Mouse (Mus musculus): ENCODE results near the gene Guk1.

Gene Guk1

DNA sequence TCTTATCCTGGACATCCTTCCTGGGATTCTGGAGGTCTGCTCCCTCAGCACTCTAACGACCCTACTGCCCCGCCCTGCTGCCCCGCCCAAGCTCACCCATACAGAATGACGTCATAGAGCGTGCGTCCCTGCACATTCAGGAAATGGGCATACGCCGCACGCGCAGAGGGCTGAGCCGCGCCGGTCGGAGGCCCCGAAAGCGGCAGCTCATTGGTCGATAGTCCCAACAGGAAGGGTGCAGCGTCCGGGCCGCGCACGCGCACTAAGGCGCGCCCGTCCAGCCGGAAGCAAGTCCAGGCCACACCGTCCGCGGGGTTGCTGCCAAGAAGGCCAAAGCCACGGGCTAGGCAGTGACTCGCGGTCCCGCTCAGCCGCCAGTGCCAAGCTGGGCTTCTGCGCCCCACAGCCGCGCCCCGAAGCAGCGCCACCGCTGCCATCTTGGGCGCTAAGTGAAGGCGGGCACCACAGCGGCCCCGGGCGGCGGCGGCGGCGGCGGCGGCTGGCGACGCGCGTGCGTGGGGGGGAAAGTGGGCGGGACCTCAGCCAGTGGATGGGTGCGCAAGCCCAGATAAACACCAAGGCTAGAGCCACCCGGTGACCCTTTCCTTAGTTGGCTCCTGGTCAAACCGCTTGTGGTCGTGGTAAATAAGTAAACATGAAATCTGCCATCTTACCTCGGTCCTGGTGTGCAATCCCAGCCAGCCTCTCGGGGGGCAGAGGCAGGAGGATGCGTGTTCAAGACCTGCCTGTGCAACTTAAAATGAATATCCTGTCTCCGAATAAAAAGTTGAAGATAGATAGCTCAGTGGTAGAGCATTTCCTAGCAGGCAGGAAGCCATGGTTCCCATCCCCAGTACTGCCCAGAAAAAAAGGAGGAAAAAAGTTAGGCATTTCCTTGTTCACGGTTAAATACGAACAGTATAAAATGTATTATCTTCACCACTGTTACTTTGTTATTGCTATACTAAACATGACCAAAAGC, 28.5 kb downstream of the Guk1 start, which contains the start of gene Iba57:
Gene Iba57, minus strand, starts transcription at position 485 of the 982 bp plus-strand sequence.
- DNase-seq (ENCODE audit: low spot score), result peak; percentile 100

DNA sequence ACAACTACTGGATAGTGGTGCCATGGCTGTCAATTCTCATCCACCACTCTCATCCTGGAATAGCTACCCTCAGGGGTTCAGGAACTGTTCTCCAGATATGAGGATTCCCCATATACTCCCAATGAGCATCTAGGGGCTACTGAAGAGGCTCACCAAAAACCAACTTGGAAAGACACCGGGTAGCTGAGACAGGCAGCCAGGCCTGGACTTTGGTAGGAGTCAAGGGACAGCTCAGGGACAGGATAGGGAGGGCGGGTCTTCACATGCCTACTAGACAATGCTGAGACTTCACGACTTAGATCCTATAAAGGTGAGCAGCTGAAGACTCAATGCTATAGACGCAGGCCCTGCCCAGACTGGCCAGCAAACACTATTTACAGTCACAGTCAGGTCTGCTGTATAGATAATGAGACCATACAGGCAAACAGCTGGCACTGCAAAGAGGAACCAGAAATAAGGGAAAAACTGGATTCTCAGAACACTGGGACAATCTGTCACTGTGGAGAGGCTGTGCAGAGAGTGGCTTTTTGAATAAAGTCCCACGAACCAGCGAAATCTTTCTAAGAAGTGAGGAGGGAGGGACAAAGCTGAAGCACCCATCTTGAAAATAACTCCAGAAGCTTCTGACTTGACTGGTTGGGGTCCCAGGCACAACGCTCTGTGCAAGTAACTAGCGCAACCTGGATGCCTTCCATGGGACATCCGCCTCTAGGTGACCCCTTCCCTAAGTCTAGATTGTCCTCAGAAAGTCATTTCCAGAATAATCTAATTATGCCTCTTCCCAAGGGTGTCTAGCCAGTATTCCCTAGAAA, 29.4 kb downstream of the Guk1 start:
- no peak for DNase-seq (ENCODE audit: low spot score)

DNA sequence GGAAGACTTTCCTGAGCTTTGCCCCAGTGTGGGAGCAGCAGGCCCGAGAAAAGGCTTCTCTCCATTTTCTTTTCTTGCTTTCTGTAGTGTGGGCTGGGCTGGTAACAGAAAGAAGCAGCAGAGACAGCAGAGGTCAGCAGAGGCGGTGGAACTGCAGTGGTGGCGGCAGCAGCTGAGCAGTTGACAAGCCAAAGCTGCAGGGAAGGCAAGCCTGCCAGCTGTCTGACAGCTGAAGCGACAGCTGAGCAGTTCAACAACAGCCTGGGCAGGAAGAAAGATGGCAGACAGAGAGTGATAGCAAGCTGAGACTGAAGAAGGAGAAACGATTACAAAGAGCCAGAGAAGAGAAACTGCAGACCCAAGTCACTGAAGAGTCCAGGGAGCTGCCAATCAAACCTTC, 30.6 kb downstream of the Guk1 start:
- no peak for DNase-seq (ENCODE audit: low spot score)

DNA sequence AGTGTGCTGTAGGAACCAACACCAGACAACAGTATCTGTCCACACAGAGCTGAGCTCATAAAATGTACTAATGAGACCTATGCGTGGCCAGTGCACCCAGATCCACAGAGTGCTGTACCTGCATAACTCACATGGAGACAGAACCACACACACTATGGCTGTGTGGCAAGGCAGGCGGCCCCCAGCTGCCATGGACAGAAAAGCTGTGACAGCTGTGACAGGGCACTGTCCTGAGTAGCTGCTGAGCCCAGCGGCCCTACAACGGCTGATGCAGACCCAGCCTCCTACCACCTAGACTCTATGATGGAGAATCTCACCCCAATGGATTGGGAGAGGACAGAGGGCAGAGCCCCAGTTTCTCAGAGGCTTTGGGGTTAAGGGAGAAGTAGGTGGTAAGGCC, 32.5 kb downstream of the Guk1 start:
- DNase-seq (ENCODE audit: low spot score), result no peak

DNA sequence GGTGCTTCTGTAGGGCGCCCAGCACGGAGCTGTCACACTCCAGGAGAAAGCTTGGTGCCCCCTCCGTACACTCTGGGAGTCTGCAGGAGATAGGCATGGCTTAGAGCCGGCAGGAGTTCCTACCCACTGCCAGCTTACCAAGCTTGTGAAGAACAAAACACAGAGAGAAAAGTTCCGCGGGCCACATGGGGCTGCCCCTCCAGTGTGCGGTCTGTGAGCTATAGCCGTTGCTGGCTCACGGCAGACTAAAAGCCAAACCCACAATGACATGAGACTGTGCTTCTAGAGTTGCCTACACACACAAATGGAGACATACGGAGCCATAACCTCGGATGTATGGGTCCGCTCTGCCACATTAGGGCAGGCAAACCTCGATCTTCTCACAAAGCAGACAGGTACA, 32.9 kb downstream of the Guk1 start:
- no peak for DNase-seq (ENCODE audit: low spot score)

DNA sequence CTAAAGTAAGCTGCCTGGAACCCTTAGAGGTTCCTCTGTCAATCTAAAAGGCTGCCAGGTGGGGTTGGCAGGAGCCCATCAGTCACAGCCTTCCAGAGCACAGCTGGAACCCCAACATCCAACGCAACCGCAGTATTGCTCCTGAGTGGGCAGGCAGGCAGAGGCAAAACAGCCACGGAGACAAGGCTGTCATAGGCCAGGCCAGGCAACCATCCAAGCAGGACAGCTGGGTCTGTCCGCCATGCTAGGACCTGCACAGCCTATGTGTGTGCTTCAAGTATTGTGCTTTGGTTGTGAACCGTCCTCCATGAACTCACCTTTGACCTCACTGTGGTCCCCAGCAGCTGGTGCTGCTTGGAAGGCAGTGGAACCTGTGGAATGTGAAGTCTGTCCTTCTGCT, 36.1 kb downstream of the Guk1 start:
- DNase-seq (ENCODE audit: low spot score), result no peak

DNA sequence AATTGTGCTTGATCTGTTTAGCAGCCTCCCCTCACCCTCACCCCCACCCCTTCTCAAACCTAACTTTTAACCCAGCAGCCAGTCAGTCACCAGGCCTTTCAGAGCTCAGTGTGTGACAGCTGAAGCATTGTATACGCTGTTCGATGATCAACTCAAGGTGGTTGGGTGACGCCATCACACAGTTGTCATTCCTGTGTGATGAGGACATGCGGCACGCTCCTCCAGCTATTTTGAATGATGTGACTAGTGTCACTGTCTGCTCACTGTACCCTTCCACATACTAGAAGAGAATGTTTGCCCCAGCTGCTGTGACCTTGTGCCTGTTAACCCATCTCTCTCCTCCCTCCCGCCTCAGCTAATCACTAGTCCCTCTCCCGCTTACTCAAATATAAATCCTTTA, 37.8 kb downstream of the Guk1 start:
- no peak for DNase-seq (ENCODE audit: low spot score)

DNA sequence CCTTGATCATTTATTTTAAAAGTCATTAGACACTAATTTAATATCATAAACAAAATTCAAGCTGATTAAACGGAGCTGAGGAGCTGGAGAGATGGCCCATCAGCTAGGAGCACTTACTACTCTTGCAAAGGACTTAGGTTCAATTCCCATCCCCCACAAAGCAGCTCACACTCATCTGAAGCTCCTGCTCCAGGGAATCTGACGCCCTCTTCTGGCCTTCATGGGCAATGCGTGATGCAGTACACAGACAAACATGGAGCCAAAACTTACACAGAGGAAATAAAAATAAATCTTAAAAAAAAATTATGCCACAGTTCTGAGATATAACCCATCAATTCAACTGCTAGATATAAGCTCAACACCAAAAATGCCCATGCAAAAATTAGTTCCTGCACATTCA, 40.3 kb downstream of the Guk1 start:
- no peak for DNase-seq (ENCODE audit: low spot score)

DNA sequence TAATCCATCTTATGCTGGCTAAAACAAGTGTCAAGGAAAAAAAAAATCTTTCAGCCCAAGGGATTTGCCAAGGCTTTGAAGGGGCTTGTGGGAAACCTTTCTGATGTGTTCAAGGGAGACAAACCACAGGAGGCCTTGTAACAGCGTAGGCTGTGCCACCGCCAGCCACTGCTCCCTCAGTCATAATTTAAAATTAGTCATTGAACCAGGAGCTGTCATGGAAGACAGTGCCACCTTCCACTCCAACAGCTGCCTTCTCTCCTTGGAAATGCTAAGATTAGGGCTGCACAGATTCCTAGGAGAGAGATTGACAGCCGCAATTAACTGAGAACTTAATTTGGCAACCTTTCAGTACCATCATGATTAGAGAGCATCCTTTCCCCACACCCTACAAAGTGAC, 42.7 kb downstream of the Guk1 start:
- DNase-seq (ENCODE audit: low spot score), result peak; percentile 45

DNA sequence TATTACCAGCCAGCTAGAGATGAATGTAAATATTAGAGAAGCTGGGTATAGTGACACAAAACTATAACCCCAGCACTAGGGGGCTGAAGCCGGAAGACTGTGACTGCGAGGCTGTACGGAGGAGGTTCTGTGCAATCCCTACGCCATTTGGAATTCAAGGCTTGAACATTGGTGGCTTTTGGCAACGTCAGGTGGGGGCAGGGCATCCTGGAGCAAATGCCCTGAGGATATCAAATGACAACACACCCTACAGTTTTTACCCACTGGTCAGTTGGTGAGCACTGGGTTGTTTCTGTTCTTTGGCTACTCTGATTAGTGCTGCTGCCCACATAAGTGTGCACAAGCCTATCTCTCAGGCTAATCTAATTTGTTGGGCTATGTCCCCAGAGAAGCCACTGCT, 49.0 kb downstream of the Guk1 start:
- DNase-seq (ENCODE audit: low spot score), result peak; percentile 35

DNA sequence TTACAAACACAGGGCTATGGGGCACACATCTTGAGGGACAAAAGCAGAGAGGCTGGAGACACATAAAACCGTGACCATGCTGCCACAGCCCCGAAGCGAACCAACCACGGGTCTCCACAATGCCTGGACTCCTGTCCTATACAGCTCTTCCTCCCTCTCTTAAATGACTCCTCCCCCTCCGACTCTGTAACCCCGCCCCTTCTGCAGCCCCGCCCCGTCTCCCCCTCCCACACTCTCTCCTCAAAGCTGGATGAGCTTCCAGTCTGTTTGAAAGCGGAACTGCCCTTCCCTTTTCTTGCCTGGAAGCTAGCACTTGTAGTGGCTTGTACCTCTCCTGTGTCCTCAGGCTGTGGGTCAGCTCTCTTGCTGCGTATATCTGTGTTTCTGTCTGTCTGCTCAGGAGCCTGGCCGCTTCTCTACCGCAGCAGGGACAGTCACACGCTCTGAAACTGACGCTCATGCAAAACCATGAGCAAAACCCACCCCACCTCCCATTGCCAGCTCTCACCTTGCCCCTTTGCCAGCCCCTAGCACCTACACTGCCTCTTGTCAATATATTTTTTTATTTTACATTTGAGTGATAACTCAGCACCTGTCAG, 50.1 kb downstream of the Guk1 start:
- DNase-seq (ENCODE audit: low spot score), result no peak

DNA sequence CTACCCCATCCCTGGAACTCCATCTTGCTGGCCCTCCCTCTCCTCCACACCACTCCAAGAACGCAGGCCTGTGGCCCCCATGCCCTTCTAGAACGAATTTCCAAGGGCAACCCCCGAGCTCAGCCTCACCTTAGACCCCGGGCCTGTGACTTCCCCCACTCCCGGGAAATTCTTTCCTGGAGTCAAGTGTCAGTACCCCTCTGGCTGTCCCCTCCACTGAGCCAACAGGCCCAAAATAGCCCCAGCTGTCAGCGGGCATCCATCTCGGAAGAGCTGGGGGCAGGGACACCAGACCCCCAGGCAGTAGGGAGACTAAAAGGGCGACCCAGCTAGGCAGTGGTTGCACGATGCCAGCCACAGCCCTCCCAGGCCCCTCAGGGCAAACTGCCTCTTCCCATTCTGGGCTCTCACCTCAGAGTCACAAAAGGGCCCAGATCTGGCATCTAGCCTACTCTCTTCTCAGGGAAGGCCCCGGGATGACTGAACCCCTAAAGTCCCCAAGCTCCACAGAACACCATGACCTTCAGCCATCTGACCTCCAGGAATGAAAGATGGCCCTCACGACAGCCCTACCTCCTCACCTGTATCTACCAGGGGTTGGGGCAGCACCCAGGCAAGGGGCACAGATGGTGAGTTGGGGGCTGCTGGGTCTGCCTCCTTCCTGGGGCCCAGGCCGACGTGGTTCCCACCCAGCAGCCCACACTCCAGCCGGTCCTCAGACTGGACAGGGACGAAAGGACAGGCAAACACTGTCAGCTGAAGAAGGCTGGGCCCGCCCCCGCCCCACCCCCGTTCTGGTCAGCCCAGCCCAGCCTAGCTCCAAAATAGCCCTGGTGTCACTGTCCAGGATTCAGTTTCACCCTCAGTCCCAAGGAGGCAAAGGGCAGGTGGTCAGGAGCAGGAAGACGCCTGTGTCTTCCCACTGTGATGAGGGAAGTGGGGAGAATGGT, 53.2 kb downstream of the Guk1 start:
- DNase-seq (ENCODE audit: low spot score), result no peak

DNA sequence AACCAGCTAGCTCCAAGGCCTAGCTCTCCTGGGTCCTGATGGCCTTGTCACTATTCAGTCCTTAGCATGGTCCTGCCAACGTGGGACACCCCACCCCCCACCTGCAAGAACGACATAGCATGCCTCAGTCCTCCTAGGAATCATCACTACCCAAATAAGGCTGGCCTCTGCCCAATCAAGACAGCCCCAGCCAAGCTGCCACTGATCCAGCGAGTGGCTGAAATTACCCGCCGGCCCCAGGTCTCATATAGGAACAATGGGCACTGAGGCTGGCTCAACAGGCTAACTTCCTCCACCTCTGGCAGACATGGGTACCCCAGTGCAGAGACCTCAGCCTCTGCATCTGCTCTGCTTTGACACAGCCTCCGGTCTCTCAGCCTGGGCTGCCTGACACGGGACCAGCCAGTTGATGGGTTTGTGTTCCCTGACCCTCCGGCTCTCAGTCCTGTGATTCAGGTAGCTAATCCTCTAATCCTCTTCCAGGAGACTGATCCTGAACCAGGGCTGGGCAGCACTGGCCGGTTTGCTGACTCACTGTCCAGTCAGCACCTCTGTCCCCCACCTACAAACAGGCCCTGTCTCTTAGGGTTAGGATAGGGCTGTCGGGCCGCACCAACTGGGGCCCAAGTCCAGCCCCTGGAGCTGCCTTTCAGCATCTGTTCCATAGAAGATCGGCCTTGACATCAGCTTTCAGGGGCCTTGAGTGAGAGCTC, 54.9 kb downstream of the Guk1 start:
- DNase-seq (ENCODE audit: low spot score), result no peak

DNA sequence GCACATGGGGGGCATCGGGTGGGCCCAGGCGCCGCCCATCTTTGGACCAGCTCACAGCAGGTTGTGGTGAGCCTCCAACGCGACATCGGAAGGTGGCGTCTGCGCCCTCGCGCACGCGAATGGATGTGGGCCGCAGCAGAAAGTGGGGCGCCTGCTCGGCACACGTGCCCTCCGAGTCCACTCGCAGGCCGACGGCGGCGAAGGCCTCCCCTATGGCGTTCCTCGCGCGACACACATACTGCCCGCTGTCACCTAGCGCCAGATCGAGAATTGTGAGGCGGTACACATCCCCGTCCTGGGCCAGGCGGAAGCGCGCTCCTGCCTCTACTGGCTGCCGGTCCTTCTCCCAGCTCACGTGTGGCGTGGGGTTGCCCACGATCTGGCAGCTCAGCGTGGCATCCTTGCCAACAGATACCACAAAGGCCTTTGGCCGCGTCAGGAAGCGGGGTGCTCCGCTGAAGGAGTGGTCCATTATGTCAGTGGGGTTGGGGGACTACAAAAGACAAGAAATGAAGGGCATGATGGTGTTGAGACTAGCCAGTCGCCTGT, 56.0 kb downstream of the Guk1 start, which contains the start of gene Obscn:
Gene Obscn, minus strand, starts transcription at position 499 of the 549 bp plus-strand sequence.
- DNase-seq (ENCODE audit: low spot score), result no peak

DNA sequence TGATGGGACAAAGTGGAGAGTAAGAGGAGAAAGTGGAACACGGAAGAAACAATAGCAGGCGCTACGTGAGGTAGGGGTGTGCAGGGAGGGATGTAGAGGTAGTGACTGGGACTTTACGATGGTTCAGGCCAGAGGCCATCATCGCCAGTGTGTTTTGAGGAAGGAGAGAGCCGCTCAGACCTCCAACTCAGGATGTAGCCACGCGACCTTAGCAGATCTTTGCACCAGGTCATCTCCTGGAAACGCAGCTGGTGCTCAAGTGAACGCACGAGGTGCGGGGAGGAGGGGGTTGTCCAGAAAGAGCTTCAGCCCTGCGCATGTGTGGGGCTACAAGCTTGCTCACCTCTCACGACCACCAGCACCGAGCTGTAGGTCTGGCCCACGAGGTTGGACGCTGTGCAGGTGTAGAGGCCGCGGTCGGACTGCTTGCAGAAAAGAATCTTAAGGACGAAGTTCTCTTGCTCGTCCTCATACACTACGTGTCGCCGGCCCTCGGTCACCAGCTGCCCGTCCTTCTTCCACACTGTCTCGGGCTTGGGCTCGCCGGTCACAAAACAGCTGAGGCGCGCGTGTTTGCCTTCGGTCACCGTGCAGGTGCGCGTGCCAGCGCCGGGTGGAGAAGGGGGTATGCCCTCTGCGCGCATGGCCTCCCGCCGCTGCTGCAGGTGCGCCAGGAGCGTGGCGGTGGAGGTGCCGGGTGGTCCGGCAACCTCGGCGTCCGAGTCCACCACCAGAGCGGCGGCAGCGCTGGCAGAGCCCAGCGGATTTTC, 56.8 kb downstream of the Guk1 start:
- no peak for DNase-seq (ENCODE audit: low spot score)

DNA sequence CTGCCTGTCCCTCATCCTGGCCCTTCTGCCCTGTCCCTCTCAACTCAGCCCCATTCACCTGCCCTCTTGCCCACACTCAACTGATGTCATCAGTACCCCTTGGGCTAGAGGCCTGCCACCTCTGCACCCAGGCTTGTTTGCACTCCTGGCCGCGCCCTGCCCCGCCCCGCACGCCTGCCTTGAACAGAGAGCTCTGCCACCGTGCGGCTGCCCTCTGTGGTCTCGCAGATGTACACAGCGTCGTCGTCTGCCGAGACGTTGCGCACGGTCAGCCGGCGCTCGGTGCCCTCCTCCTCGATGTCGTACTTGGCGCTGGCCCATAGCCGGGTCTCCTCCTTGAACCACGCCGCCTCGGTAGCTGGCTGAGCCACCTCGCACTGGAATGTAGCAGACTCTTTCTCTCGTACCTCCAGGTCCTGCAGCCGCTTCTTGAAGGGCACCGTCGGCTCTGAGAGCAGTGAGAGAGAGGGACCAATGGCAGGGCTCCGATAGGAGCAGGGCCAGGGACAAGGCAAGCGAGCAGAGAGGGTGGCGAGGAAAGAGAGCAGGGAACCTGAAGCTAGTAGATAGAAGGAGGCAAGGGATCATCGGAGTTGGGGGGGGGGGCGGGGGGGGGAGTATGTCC, 57.5 kb downstream of the Guk1 start:
- no peak for DNase-seq (ENCODE audit: low spot score)

Measured in MN1 (cell line).